Mouse (Mus musculus) erythroblast, embryonic 14.5 days (primary cell): Measurements from ENCODE around the gene BC053393. TPM values are rescaled to one million over a fixed set of nuclear protein-coding genes. Genes with fewer than 3 reads are reported as not detected.

Experiments
- H3K27me3 ChIP-seq: 2 replicates; pipeline ENCODE4 v1.6.1; 2012; ENCODE audit warnings: inconsistent platforms; ENCODE audit not compliant: control insufficient read depth
- H3K36me3 ChIP-seq: 2 replicates; pipeline ENCODE4 v1.6.1; 2012; ENCODE audit warnings: mild to moderate bottlenecking, inconsistent platforms; ENCODE audit not compliant: control insufficient read depth
- H3K4me1 ChIP-seq: 2 replicates; pipeline ENCODE4 v1.6.1; 2012; ENCODE audit warnings: inconsistent platforms; ENCODE audit not compliant: control insufficient read depth
- H3K4me3 ChIP-seq: replicated peaks from 2 replicates; pipeline ENCODE3; 2012; ENCODE audit warnings: moderate library complexity, mild to moderate bottlenecking, inconsistent platforms
- H3K9me3 ChIP-seq: 2 replicates; pipeline ENCODE4 v1.6.1; 2012; ENCODE audit warnings: low read length, inconsistent platforms, mixed read lengths; ENCODE audit not compliant: control insufficient read depth
- GATA1 ChIP-seq: IDR thresholded peaks from 2 replicates; pipeline ENCODE4 v1.6.1; 2012; ENCODE audit warnings: low read length, inconsistent platforms, mixed read lengths
- TAL1 ChIP-seq: IDR thresholded peaks from 3 replicates; pipeline ENCODE4 v1.6.1; 2012; ENCODE audit warnings: low read length, inconsistent platforms, mixed read lengths
- polyA plus RNA-seq: library from polyadenylated mRNA; stranded (reverse); fragments of >175 nt; gene quantifications from 2 replicates; pipeline ENCODE4 v1.2.3, GENCODE M21; 2012

BC053393 gene
- polyA plus RNA-seq: not detected in 2 replicates

DNA sequence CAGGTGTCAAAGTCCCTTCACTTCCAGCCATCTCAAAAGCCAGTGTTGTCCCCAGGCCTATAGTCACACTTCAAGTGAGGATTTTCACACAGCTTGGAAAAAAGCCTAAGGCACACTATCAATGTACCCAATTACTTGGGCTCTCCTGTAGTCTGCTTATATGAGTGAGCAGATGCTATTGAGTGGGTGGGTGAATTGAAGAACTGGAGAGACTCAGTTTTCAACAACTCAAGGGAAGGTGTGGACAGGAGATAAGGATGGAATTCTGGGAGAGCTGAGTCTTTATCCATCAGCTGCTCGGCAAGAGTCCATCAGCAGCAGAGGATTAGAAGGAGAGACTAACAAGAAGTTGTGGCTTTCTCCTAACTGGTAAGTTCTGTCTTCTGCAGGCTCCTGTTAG lies at the start of gene BC053393:
Gene BC053393 (plus strand): TSS at position 210 of the 400 bp plus-strand sequence.
- Histone ChIP-seq H3K4me3 (no peak within 1 kb of the TSS), H3K36me3 (no peaks in the 10 kb centered on the region), H3K4me1 (no peaks in the 10 kb centered on the region), H3K9me3 (no peaks in the 10 kb centered on the region), H3K27me3 (no peaks in the 10 kb centered on the region)
- TF ChIP-seq GATA1 (no peak), TAL1 (no peak)

- no peaks in the 10 kb centered on the region for H3K27me3 ChIP-seq
- no peaks in the 10 kb centered on the region for H3K4me1 ChIP-seq
- no peak overlapping the region for H3K4me3 ChIP-seq
- no peaks in the 10 kb centered on the region for H3K9me3 ChIP-seq
- no peaks in the 10 kb centered on the region for H3K36me3 ChIP-seq
- TF ChIP-seq TAL1 (no peak), GATA1 (no peak)
Observed at GRCm38 (mm10) chr11:46522719-46523118, 48.6 kb upstream of the BC053393 start.

DNA sequence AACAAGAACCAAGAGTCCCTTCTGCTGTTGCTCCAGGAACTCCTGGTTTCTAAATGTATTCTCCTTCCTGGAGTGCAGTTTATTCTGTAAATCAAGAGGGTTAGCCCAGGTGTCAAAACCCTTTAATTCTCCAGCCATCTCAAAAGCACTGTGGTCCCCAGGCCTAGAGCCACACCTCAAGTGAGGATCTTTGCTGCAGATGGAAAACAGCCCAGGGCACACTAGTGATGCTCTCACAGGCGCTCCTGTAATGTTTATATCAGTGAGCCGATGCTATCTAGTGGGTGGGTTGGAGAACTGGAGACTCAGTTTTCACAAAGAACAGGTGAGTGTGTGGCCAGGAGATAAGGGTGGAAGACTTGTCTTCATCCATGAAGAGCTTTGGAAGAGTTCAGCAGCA lies 47.4 kb upstream of the BC053393 start, which contains the start of gene Gm12169:
Gene Gm12169 (plus strand): TSS at position 301 of the 400 bp plus-strand sequence.
- TF ChIP-seq GATA1 (no peak), TAL1 (no peak)

DNA sequence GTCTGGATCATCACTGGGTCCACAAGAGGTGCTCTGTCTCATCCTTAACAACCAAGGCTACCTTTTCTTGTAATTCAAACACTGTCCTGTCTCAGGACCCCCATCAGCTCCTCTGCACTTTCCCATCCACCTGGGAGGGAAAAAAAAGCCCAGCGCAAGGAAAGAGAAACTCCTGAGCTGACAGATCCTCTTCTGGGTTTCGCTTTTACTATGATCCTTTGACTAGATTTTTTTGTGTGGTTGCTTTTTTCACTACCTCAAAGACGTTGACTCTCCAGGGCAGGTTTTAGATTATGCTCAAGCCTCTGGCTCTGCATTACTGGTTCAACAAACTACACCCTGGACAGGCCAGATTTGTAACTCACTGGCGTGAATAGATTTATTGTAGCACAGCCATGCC lies 41.2 kb upstream of the BC053393 start:
- no peaks in the 10 kb centered on the region for H3K27me3 ChIP-seq
- no peaks in the 10 kb centered on the region for H3K4me1 ChIP-seq
- TF ChIP-seq TAL1 (no peak), GATA1 (no peak)
- no peak overlapping the region for H3K4me3 ChIP-seq
- H3K9me3 ChIP-seq: no peaks in the 10 kb centered on the region
- H3K36me3 ChIP-seq: no peaks in the 10 kb centered on the region

More for the DNA sequence above, 47.4 kb upstream of the BC053393 start, which contains the start of gene Gm12169:
- no peaks in the 10 kb centered on the region for H3K9me3 ChIP-seq
- no peaks in the 10 kb centered on the region for H3K36me3 ChIP-seq
- no peak within 1 kb of the TSS for H3K4me3 ChIP-seq
- H3K27me3 ChIP-seq: no peaks in the 10 kb centered on the region
- H3K4me1 ChIP-seq: no peaks in the 10 kb centered on the region

DNA sequence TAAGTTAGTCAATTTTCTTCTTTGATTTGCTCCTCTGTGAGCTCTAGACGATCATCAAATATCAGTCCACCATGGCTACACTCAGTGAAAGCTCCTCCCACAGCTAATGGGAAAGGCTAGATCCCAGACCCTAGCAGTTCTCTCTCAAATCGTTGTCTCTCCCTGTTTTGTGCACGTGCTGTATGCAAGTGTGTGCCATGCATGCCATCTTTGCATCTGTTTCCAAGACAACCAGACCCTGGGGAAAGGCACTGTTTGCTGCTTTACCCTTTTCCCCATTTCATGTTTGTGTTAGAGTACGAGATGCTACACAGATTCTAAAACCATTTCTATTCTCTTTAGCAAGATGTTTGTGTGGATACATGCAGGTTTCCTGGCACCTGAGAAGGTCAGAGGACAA lies 34.4 kb upstream of the BC053393 start:
- Histone ChIP-seq H3K4me3 (no peak overlapping the region), H3K27me3 (no peaks in the 10 kb centered on the region), H3K36me3 (no peaks in the 10 kb centered on the region), H3K9me3 (no peaks in the 10 kb centered on the region), H3K4me1 (no peaks in the 10 kb centered on the region)
- TF ChIP-seq TAL1: no peak
- no peak for TF ChIP-seq GATA1

DNA sequence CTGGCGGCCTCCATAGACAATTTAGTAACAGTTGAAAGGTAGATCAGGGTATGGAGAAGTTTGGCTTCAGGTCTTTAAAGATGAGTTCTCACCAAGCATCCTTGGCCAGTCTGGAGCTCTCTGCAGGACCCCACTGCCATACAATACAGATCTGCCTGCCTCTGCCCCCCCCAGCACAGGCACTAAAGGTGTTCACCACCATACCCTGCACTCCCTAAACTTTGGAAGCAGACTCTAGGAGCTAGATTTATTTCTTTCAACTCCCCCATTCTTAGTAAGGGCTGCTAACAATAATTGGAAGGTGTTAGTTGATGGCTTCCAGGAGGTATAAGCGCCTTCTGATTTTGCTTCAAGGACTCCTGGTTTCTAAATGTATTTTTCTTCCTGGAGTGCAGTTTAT lies 27.8 kb upstream of the BC053393 start:
- H3K4me1 ChIP-seq: no peaks in the 10 kb centered on the region
- no peaks in the 10 kb centered on the region for H3K27me3 ChIP-seq
- no peaks in the 10 kb centered on the region for H3K36me3 ChIP-seq
- TF ChIP-seq TAL1 (no peak), GATA1 (no peak)
- no peak overlapping the region for H3K4me3 ChIP-seq
- H3K9me3 ChIP-seq: no peaks in the 10 kb centered on the region

GRCm38 (mm10) chr11:46549721-46550120 lies 21.6 kb upstream of the BC053393 start:
- H3K9me3 ChIP-seq: no peaks in the 10 kb centered on the region
- no peak overlapping the region for H3K4me3 ChIP-seq
- H3K36me3 ChIP-seq: no peaks in the 10 kb centered on the region
- H3K4me1 ChIP-seq: no peaks in the 10 kb centered on the region
- H3K27me3 ChIP-seq: no peaks in the 10 kb centered on the region
- no peak for TF ChIP-seq GATA1
- TF ChIP-seq TAL1: no peak

DNA sequence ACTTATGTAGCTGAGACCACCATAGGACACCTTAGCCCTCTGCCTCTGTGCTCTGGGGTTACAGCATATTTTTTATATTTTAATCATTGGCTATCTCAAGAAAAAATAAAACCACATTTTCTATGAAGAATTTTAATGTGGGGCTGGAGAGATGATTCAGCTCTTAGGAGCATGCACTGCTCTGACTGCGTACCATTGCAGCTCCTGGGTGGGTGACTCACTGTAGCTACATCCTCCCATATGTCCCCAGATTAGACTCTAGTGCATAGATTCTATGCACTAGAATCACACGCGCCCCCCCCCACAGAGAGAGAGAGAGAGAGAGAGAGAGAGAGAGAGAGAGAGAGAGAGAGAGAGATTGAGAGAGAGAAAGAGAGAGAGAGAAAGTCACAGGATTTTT lies 18.6 kb upstream of the BC053393 start:
- H3K4me1 ChIP-seq: no peaks in the 10 kb centered on the region
- no peaks in the 10 kb centered on the region for H3K9me3 ChIP-seq
- no peaks in the 10 kb centered on the region for H3K36me3 ChIP-seq
- H3K27me3 ChIP-seq: no peaks in the 10 kb centered on the region
- TF ChIP-seq GATA1 (no peak), TAL1 (no peak)
- no peak overlapping the region for H3K4me3 ChIP-seq

DNA sequence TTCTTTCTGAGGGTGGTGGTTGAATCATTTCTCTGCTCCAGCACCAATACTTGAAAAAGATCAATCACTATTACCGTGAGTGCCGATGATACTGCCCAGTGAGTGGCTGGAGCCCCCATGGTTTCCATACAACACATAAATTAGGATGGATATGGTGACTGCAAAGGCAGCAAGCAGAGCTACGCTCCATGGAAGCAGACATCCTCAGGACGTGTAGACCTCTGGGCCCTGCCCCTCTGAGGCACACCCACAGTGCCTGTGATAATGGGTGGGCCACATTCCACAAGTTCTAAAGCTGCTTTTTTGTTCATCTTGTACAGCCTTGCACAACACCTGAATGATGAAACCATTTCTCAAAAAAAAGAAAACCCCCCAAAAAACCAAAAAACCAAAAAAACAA lies 10.2 kb upstream of the BC053393 start:
- H3K4me1 ChIP-seq: no peaks in the 10 kb centered on the region
- no peaks in the 10 kb centered on the region for H3K27me3 ChIP-seq
- no peak for TF ChIP-seq GATA1
- no peak for TF ChIP-seq TAL1
- H3K9me3 ChIP-seq: no peaks in the 10 kb centered on the region
- H3K36me3 ChIP-seq: no peaks in the 10 kb centered on the region
- H3K4me3 ChIP-seq: no peak overlapping the region

- Histone ChIP-seq H3K9me3 (no peaks in the 10 kb centered on the region), H3K4me3 (no peak overlapping the region), H3K27me3 (no peaks in the 10 kb centered on the region), H3K36me3 (no peaks in the 10 kb centered on the region), H3K4me1 (no peaks in the 10 kb centered on the region)
- TF ChIP-seq GATA1 (no peak), TAL1 (no peak)
Observed at GRCm38 (mm10) chr11:46564671-46565070, 6.7 kb upstream of the BC053393 start.
